Mouse (Mus musculus): ENCODE measurements around the gene Actg2. TPM values are rescaled to one million over a fixed set of nuclear protein-coding genes. Genes with fewer than 3 reads are reported as not detected.

The Actg2 gene
- polyA plus RNA-seq, 1 experiment from 2014 or later = 2.2 TPM

DNA sequence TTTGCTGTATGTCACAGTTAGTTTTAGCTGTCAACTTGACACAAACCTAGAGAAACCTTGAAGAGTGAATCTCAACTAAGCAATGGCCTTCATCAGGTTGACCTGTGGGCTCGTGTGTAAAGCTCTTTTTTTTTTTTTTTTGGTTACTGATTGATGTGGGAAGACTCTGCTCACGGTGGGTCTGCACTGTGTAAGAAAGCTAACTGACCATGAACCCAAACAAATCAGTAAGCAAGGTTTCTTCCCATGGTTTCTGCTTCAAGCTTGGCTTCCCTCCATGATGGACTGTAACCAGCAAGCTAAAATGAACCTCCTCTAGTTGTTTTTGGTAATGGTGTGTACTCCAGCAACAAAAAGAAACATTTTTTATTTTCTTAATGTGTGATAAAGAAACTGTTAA lies 56.9 kb downstream of the Actg2 start:
- no peaks in the 10 kb centered on the region for H3K9me3 ChIP-seq (ENCODE audit: control insufficient read depth, low read length)
- H3K4me3 ChIP-seq (ENCODE audit: low read depth, low read length) = no peak overlapping the region
- H3K36me3 ChIP-seq (ENCODE audit: control insufficient read depth, insufficient read depth, low read length) = 0 out of 2 replicates have a peak, but pooled peaks cover 4% of the 10 kb centered on the region
- 80% methylated on average over 2 of the region's 2 CpGs for WGBS
- H3K9ac ChIP-seq (ENCODE audit: low read depth, low read length) = no peak overlapping the region
- no peaks in the 10 kb centered on the region for H3K4me1 ChIP-seq (replicated peaks; ENCODE audit: control insufficient read depth, insufficient read depth, low read length)
- no peak overlapping the region for H3K27ac ChIP-seq (ENCODE audit: low read depth, low read length)
- DNase-seq (ENCODE audit: low spot score) = no peak
- ATAC-seq (ENCODE audit: low FRiP score) = no peak
- H3K27me3 ChIP-seq (ENCODE audit: control insufficient read depth, insufficient read depth, low read length) = no peaks in the 10 kb centered on the region
- H3K4me2 ChIP-seq (replicated peaks; ENCODE audit: low read depth, low read length) = no peak overlapping the region

- 93% methylated on average over 7 of the region's 7 CpGs for WGBS
Measured at GRCm38 (mm10) chr6:83478628-83479027, 57.4 kb downstream of the Actg2 start.

DNA sequence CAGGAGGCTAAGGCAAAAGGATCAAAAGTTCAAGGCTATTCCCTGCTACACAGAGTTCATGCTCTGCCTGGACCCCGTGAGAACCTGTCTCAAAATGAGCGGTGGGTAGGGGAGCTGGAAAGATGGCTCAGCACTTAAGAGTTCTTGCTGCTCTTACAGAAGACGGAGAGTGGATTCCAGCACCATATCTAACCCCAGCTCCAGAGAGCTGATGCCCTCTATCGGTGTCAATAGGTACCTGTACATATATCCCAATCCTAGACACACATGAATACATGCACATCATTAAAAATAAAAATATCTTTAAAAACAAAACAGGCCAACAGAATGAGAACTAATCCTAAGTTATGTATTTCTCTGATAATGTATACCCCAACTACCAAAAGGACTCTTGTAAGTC lies 57.8 kb downstream of the Actg2 start:
- DNase-seq (ENCODE audit: low spot score) = no peak
- Histone ChIP-seq H3K9ac (ENCODE audit: low read depth, low read length) (no peak overlapping the region), H3K4me3 (ENCODE audit: low read depth, low read length) (no peak overlapping the region), H3K27me3 (ENCODE audit: control insufficient read depth, insufficient read depth, low read length) (no peaks in the 10 kb centered on the region), H3K9me3 (ENCODE audit: control insufficient read depth, low read length) (no peaks in the 10 kb centered on the region), H3K36me3 (ENCODE audit: control insufficient read depth, insufficient read depth, low read length) (0 out of 2 replicates have a peak, but pooled peaks cover 4% of the 10 kb centered on the region), H3K4me2 (replicated peaks; ENCODE audit: low read depth, low read length) (no peak overlapping the region), H3K27ac (ENCODE audit: low read depth, low read length) (no peak overlapping the region), H3K4me1 (replicated peaks; ENCODE audit: control insufficient read depth, insufficient read depth, low read length) (no peaks in the 10 kb centered on the region)
- ATAC-seq (ENCODE audit: low FRiP score) = no peak
- WGBS = 67% methylated on average over 4 of the region's 4 CpGs

More at GRCm38 (mm10) chr6:83478628-83479027, 57.4 kb downstream of the Actg2 start:
- DNase-seq (ENCODE audit: low spot score) (no peak), ATAC-seq (ENCODE audit: low FRiP score) (no peak)
- Histone ChIP-seq H3K4me1 (replicated peaks; ENCODE audit: control insufficient read depth, insufficient read depth, low read length) (no peaks in the 10 kb centered on the region), H3K27me3 (ENCODE audit: control insufficient read depth, insufficient read depth, low read length) (no peaks in the 10 kb centered on the region), H3K4me2 (replicated peaks; ENCODE audit: low read depth, low read length) (no peak overlapping the region), H3K27ac (ENCODE audit: low read depth, low read length) (no peak overlapping the region), H3K9me3 (ENCODE audit: control insufficient read depth, low read length) (no peaks in the 10 kb centered on the region), H3K9ac (ENCODE audit: low read depth, low read length) (no peak overlapping the region), H3K36me3 (ENCODE audit: control insufficient read depth, insufficient read depth, low read length) (0 out of 2 replicates have a peak, but pooled peaks cover 4% of the 10 kb centered on the region), H3K4me3 (ENCODE audit: low read depth, low read length) (no peak overlapping the region)

- DNase-seq (ENCODE audit: low spot score) = no peak
- Histone ChIP-seq H3K9ac (ENCODE audit: low read depth, low read length) (no peak overlapping the region), H3K9me3 (ENCODE audit: control insufficient read depth, low read length) (no peaks in the 10 kb centered on the region), H3K36me3 (ENCODE audit: control insufficient read depth, insufficient read depth, low read length) (no peaks in the 10 kb centered on the region), H3K4me3 (ENCODE audit: low read depth, low read length) (no peak overlapping the region), H3K4me1 (replicated peaks; ENCODE audit: control insufficient read depth, insufficient read depth, low read length) (no peaks in the 10 kb centered on the region), H3K27me3 (ENCODE audit: control insufficient read depth, insufficient read depth, low read length) (no peaks in the 10 kb centered on the region), H3K27ac (ENCODE audit: low read depth, low read length) (no peak overlapping the region), H3K4me2 (replicated peaks; ENCODE audit: low read depth, low read length) (no peak overlapping the region)
- no peak for ATAC-seq (ENCODE audit: low FRiP score)
- WGBS = 78% methylated on average over 7 of the region's 7 CpGs
Measured at GRCm38 (mm10) chr6:83475431-83475830, 60.6 kb downstream of the Actg2 start.

- Histone ChIP-seq H3K27me3 (ENCODE audit: control insufficient read depth, insufficient read depth, low read length) (no peaks in the 10 kb centered on the region), H3K4me3 (ENCODE audit: low read depth, low read length) (no peak overlapping the region), H3K9ac (ENCODE audit: low read depth, low read length) (no peak overlapping the region), H3K9me3 (ENCODE audit: control insufficient read depth, low read length) (no peaks in the 10 kb centered on the region), H3K27ac (ENCODE audit: low read depth, low read length) (no peak overlapping the region), H3K36me3 (ENCODE audit: control insufficient read depth, insufficient read depth, low read length) (no peaks in the 10 kb centered on the region), H3K4me1 (replicated peaks; ENCODE audit: control insufficient read depth, insufficient read depth, low read length) (no peaks in the 10 kb centered on the region), H3K4me2 (replicated peaks; ENCODE audit: low read depth, low read length) (no peak overlapping the region)
- DNase-seq (ENCODE audit: low spot score) = no peak
- ATAC-seq (ENCODE audit: low FRiP score) = no peak
- WGBS = 85% methylated on average over 9 of the region's 9 CpGs
Measured at GRCm38 (mm10) chr6:83473240-83473639, 62.8 kb downstream of the Actg2 start.

DNA sequence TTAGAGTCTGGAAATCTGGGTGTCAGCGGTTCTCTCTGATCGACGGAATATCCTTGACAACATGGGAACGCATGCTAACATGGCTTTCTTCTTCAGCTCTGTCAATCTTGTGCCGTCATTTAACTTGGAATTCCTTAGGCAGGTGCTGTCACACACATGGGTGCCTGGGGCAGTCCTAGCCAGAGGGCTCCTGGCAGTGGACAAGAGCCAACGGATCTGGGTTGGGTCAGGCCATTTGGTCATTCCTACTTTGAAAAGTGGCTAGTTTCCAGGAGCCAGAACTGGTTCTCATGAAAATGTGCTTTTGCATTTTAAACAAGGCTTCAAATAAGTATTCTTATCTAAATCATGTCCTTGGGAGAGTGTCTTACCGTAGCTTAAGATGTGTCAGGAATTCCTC lies 64.3 kb downstream of the Actg2 start:
- Histone ChIP-seq H3K4me3 (ENCODE audit: low read depth, low read length) (no peak overlapping the region), H3K4me1 (replicated peaks; ENCODE audit: control insufficient read depth, insufficient read depth, low read length) (no peaks in the 10 kb centered on the region), H3K9ac (ENCODE audit: low read depth, low read length) (no peak overlapping the region), H3K36me3 (ENCODE audit: control insufficient read depth, insufficient read depth, low read length) (no peaks in the 10 kb centered on the region), H3K9me3 (ENCODE audit: control insufficient read depth, low read length) (no peaks in the 10 kb centered on the region), H3K4me2 (replicated peaks; ENCODE audit: low read depth, low read length) (no peak overlapping the region), H3K27me3 (ENCODE audit: control insufficient read depth, insufficient read depth, low read length) (no peaks in the 10 kb centered on the region), H3K27ac (ENCODE audit: low read depth, low read length) (no peak overlapping the region)
- 91% methylated on average over 7 of the region's 7 CpGs for WGBS
- DNase-seq (ENCODE audit: low spot score) = no peak
- no peak for ATAC-seq (ENCODE audit: low FRiP score)

DNA sequence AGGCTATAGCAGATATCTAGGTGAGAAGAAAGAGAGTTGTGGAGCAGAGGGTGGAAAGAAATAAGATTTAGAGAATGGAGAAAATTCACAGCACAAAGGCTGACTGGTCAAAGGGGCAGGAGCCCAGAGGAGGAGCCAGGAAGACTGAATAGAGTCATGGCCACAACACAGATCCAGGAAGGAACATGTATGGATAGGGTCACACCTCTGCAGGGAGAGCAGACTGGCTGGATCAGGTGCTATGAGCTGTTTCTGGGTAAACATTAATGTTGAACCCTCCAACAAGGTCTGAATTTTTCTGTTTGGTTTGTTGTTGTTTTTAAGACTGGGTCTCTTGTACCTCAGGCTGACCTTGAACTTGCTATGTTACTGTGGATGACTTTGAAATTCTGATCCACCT lies 72.1 kb downstream of the Actg2 start:
- no peak overlapping the region for H3K4me3 ChIP-seq (ENCODE audit: low read depth, low read length)
- ATAC-seq (ENCODE audit: low FRiP score) (no peak), DNase-seq (ENCODE audit: low spot score) (no peak)
- no peak overlapping the region for H3K9ac ChIP-seq (ENCODE audit: low read depth, low read length)
- H3K9me3 ChIP-seq (ENCODE audit: control insufficient read depth, low read length) = no peaks in the 10 kb centered on the region
- no peaks in the 10 kb centered on the region for H3K36me3 ChIP-seq (ENCODE audit: control insufficient read depth, insufficient read depth, low read length)
- no peaks in the 10 kb centered on the region for H3K4me1 ChIP-seq (replicated peaks; ENCODE audit: control insufficient read depth, insufficient read depth, low read length)
- no peak overlapping the region for H3K4me2 ChIP-seq (replicated peaks; ENCODE audit: low read depth, low read length)
- H3K27me3 ChIP-seq (ENCODE audit: control insufficient read depth, insufficient read depth, low read length) = no peaks in the 10 kb centered on the region
- no peak overlapping the region for H3K27ac ChIP-seq (ENCODE audit: low read depth, low read length)

Other genes starting within 250 kb of the Actg2 start
- 41.8 and 46.9 TPM in 2 replicates for gene Mthfd2, start 210.4 kb downstream of the Actg2 start, polyA plus RNA-seq (2014; fragmentation: Nextera tagmentation; extraction: Ambion mirVana)
- 60.9 and 65.6 TPM in 2 replicates for gene Mob1a, start 210.2 kb downstream of the Actg2 start, polyA plus RNA-seq (2014; fragmentation: Nextera tagmentation; extraction: Ambion mirVana)
- gene Bola3, start 187.1 kb downstream of the Actg2 start, polyA plus RNA-seq (2014; fragmentation: Nextera tagmentation; extraction: Ambion mirVana) = 110 and 117 TPM in 2 replicates
- 45.3 and 55.6 TPM in 2 replicates for gene Tet3, start 77.2 kb downstream of the Actg2 start, polyA plus RNA-seq (2014; fragmentation: Nextera tagmentation; extraction: Ambion mirVana)
- gene Dguok, start 29.3 kb downstream of the Actg2 start, polyA plus RNA-seq (2014; fragmentation: Nextera tagmentation; extraction: Ambion mirVana) = 57.0 and 65.7 TPM in 2 replicates
- gene Stambp, start 36.5 kb upstream of the Actg2 start, polyA plus RNA-seq (2014; fragmentation: Nextera tagmentation; extraction: Ambion mirVana) = 30.8 and 32.0 TPM in 2 replicates
- not detected in 2 replicates for gene Clec4f, start 119.9 kb upstream of the Actg2 start, polyA plus RNA-seq (2014; fragmentation: Nextera tagmentation; extraction: Ambion mirVana)
- not detected in 2 replicates for gene Cd207, start 141.6 kb upstream of the Actg2 start, polyA plus RNA-seq (2014; fragmentation: Nextera tagmentation; extraction: Ambion mirVana)
- gene Vax2, start 175.0 kb upstream of the Actg2 start, polyA plus RNA-seq (2014; fragmentation: Nextera tagmentation; extraction: Ambion mirVana) = 0.23 and 0.39 TPM in 2 replicates
- gene Atp6v1b1, start 206.7 kb upstream of the Actg2 start, polyA plus RNA-seq (2014; fragmentation: Nextera tagmentation; extraction: Ambion mirVana) = 0.15 TPM in 1 of 2 replicates, not detected in the other
- gene Ankrd53, start 226.4 kb upstream of the Actg2 start, polyA plus RNA-seq (2014; fragmentation: Nextera tagmentation; extraction: Ambion mirVana) = 0.12 TPM in 1 of 2 replicates, not detected in the other
- gene Tex261, start 239.5 kb upstream of the Actg2 start, polyA plus RNA-seq (2014; fragmentation: Nextera tagmentation; extraction: Ambion mirVana) = 48.1 and 50.1 TPM in 2 replicates

All from hindbrain, embryonic 11.5 days (tissue).